Mouse (Mus musculus) kidney, postnatal 0 days (tissue): Measurements from ENCODE around the gene Kmt2d. TPM values are rescaled to one million over a fixed set of nuclear protein-coding genes. Genes with fewer than 3 reads are reported as not detected.

Source experiments
- ATAC-seq: fragments of 200-750 bp; cut with Nextera tagmentation; replicated peaks from 2 replicates; pipeline ENCODE4 v1.8.0; 2017; ENCODE audit warnings: low read depth, moderate number of reproducible peaks, moderate TSS enrichment, moderate library complexity; ENCODE audit not compliant: low FRiP score
- DNase-seq: peaks from one replicate; pipeline ENCODE4 v3.0.0-alpha.2; 2016; ENCODE audit warnings: low spot score
- H3K27ac ChIP-seq: fragments of 300-500 bp; sonication (generic); 2 replicates; pipeline ENCODE4 v1.5.1; 2014; ENCODE audit warnings: mild to moderate bottlenecking
- H3K27me3 ChIP-seq: fragments of 300-500 bp; sonication (generic); 2 replicates; pipeline ENCODE4 v1.6.1; 2014; ENCODE audit warnings: low read length, mixed read lengths; ENCODE audit not compliant: insufficient read depth
- H3K36me3 ChIP-seq: fragments of 300-500 bp; sonication (generic); 2 replicates; pipeline ENCODE4 v1.6.1; 2014; ENCODE audit warnings: low read length, mixed read lengths; ENCODE audit not compliant: insufficient read depth
- H3K4me1 ChIP-seq: fragments of 300-500 bp; sonication (generic); replicated peaks from 2 replicates; pipeline ENCODE4 v1.6.1; 2014; ENCODE audit warnings: antibody characterized with exemption, low read length, mixed read lengths; ENCODE audit not compliant: insufficient read depth
- H3K4me2 ChIP-seq: fragments of 300-500 bp; sonication (generic); 2 replicates; pipeline ENCODE4 v1.6.1; 2014; ENCODE audit warnings: mild to moderate bottlenecking, low read length, moderate library complexity, mixed read lengths
- H3K4me3 ChIP-seq: fragments of 300-500 bp; sonication (generic); replicated peaks from 2 replicates; pipeline ENCODE4 v1.5.1; 2014; ENCODE audit warnings: low read depth, low read length
- H3K9ac ChIP-seq: fragments of 300-500 bp; sonication (generic); 2 replicates; pipeline ENCODE4 v1.6.1; 2014; ENCODE audit warnings: low read depth, low read length
- H3K9me3 ChIP-seq: fragments of 300-500 bp; sonication (generic); replicated peaks from 2 replicates; pipeline ENCODE4 v1.6.1; 2016; ENCODE audit warnings: low read length, inconsistent platforms, mixed read lengths
- CTCF ChIP-seq: IDR thresholded peaks from 2 replicates; pipeline ENCODE4 v1.5.1; 2016; ENCODE audit warnings: antibody characterized with exemption, low read depth, mild to moderate bottlenecking, moderate library complexity
- WGBS: fragments of 180-500 bp; shearing (Covaris S2); extraction: QIAGEN DNeasy Blood & Tissue Kit; methylation state at CpG from one replicate; pipeline ENCODE4 v1.1.7; 2014; 5-methylcytosine and 5-hydroxymethylcytosine counted together
- polyA plus RNA-seq: library from polyadenylated mRNA; unstranded; fragments of >200 nt; fragmentation: Nextera tagmentation; extraction: Ambion mirVana; gene quantifications from 2 replicates; pipeline ENCODE4 v1.2.1, GENCODE M21; 2015

Gene Kmt2d
- polyA plus RNA-seq, 1 experiment from 2014 or later = 6.4 TPM

GRCm38 (mm10) chr15:98790761-98791160 lies 80.2 kb downstream of the Kmt2d start:
- peaks cover 80% of the 10 kb centered on the region for H3K27me3 ChIP-seq
- peak overlapping the region; percentile 35 for H3K4me2 ChIP-seq
- no peak for ATAC-seq
- DNase-seq = no peak
- no peak overlapping the region; the same call in 1 of the 2 replicates for H3K4me3 ChIP-seq
- no peak overlapping the region for H3K9ac ChIP-seq
- H3K4me1 ChIP-seq = peaks cover 20% of the 10 kb centered on the region
- TF ChIP-seq CTCF = no peak
- H3K36me3 ChIP-seq = no peaks in the 10 kb centered on the region
- no peak overlapping the region for H3K27ac ChIP-seq
- under 1% methylated on average over 23 of the region's 23 CpGs for WGBS
- H3K9me3 ChIP-seq = no peaks in the 10 kb centered on the region

- 3% methylated on average over 49 of the region's 51 CpGs for WGBS
- H3K4me3 ChIP-seq = peak within 1 kb of the TSS; percentile 9; the same call in 1 of the 2 replicates
- peaks cover 75% of the 10 kb centered on the region for H3K27me3 ChIP-seq
- ATAC-seq (0 out of 2 replicates have a peak, but pooled peaks have one; percentile 22), DNase-seq (no peak)
- no peak within 1 kb of the TSS for H3K9ac ChIP-seq
- H3K4me1 ChIP-seq = peaks cover 20% of the 10 kb centered on the region
- H3K9me3 ChIP-seq = no peaks in the 10 kb centered on the region
- H3K27ac ChIP-seq = no peak within 1 kb of the TSS
- TF ChIP-seq CTCF = peak; percentile 72
- H3K4me2 ChIP-seq = peak within 1 kb of the TSS; percentile 35; the same call in 1 of the 2 replicates
- no peaks in the 10 kb centered on the region for H3K36me3 ChIP-seq
Observed at GRCm38 (mm10) chr15:98789661-98790535, 81.1 kb downstream of the Kmt2d start, which contains the start of gene Wnt1. Gene Wnt1, plus strand, starts transcription at chr15:98789857.

- Histone ChIP-seq H3K4me1 (peaks cover 20% of the 10 kb centered on the region), H3K36me3 (no peaks in the 10 kb centered on the region), H3K4me2 (peak overlapping the region; percentile 16; the same call in 1 of the 2 replicates), H3K9me3 (no peaks in the 10 kb centered on the region), H3K9ac (no peak overlapping the region), H3K27me3 (peaks cover 70% of the 10 kb centered on the region), H3K4me3 (no peak overlapping the region), H3K27ac (no peak overlapping the region)
- 0 out of 2 replicates have a peak, but pooled peaks have one; percentile 29 for ATAC-seq
- no peak for DNase-seq
- WGBS = 14% methylated on average over 24 of the region's 24 CpGs
- no peak for TF ChIP-seq CTCF
Observed at GRCm38 (mm10) chr15:98788972-98789660, 81.9 kb downstream of the Kmt2d start.

GRCm38 (mm10) chr15:98787930-98788329 lies 83.1 kb downstream of the Kmt2d start:
- Histone ChIP-seq H3K36me3 (no peaks in the 10 kb centered on the region), H3K4me2 (no peak overlapping the region), H3K27ac (no peak overlapping the region), H3K27me3 (peaks cover 58% of the 10 kb centered on the region), H3K9me3 (no peaks in the 10 kb centered on the region), H3K9ac (no peak overlapping the region), H3K4me3 (no peak overlapping the region), H3K4me1 (peaks cover 14% of the 10 kb centered on the region)
- WGBS = 31% methylated on average over 4 of the region's 4 CpGs
- DNase-seq = peak; percentile 62
- peak; percentile 72 for TF ChIP-seq CTCF
- no peak for ATAC-seq

- H3K4me2 ChIP-seq = no peak overlapping the region
- 44% methylated on average over 7 of the region's 7 CpGs for WGBS
- no peak overlapping the region for H3K4me3 ChIP-seq
- no peak overlapping the region for H3K9ac ChIP-seq
- ATAC-seq (no peak), DNase-seq (no peak)
- no peak overlapping the region for H3K27ac ChIP-seq
- no peaks in the 10 kb centered on the region for H3K9me3 ChIP-seq
- H3K27me3 ChIP-seq = peaks cover 41% of the 10 kb centered on the region
- H3K4me1 ChIP-seq = peaks cover 1% of the 10 kb centered on the region; the same call in 1 of the 2 replicates
- no peaks in the 10 kb centered on the region for H3K36me3 ChIP-seq
- TF ChIP-seq CTCF = peak; percentile 54; the same call in 1 of the 2 replicates
Observed at GRCm38 (mm10) chr15:98785744-98786143, 85.3 kb downstream of the Kmt2d start.

Other genes starting within 250 kb of the Kmt2d start
- 19.8 and 22.4 TPM in 2 replicates for gene Cacnb3, start 240.4 kb downstream of the Kmt2d start, polyA plus RNA-seq
- gene Ddx23, start 208.3 kb downstream of the Kmt2d start, polyA plus RNA-seq = 14.6 and 17.6 TPM in 2 replicates
- 0.50 and 0.66 TPM in 2 replicates for gene Rnd1, start 193.7 kb downstream of the Kmt2d start, polyA plus RNA-seq
- gene Ccdc65, start 163.0 kb downstream of the Kmt2d start, polyA plus RNA-seq = 0.74 and 0.75 TPM in 2 replicates
- gene Fkbp11, start 143.0 kb downstream of the Kmt2d start, polyA plus RNA-seq = 34.4 and 34.6 TPM in 2 replicates
- 39.0 and 39.6 TPM in 2 replicates for gene Arf3, start 108.0 kb downstream of the Kmt2d start, polyA plus RNA-seq
- gene Wnt10b, start 93.1 kb downstream of the Kmt2d start, polyA plus RNA-seq = not detected in 2 replicates
- not detected in 2 replicates for gene Wnt1, start 81.3 kb downstream of the Kmt2d start, polyA plus RNA-seq
- 4.4 and 6.1 TPM in 2 replicates for gene Ddn, start 61.7 kb downstream of the Kmt2d start, polyA plus RNA-seq
- gene Prkag1, start 39.7 kb downstream of the Kmt2d start, polyA plus RNA-seq = 83.1 and 94.5 TPM in 2 replicates
- gene Rhebl1, start 23.3 kb upstream of the Kmt2d start, polyA plus RNA-seq = 15.4 and 15.7 TPM in 2 replicates
- 2.6 and 2.9 TPM in 2 replicates for gene Dhh, start 27.3 kb upstream of the Kmt2d start, polyA plus RNA-seq
- gene Lmbr1l, start 47.0 kb upstream of the Kmt2d start, polyA plus RNA-seq = 11.6 and 13.0 TPM in 2 replicates
- gene Tuba1b, start 63.4 kb upstream of the Kmt2d start, polyA plus RNA-seq = 903 and 1,010 TPM in 2 replicates
- not detected in 2 replicates for gene Gm49450, start 82.3 kb upstream of the Kmt2d start, polyA plus RNA-seq
- gene Tuba1a, start 82.5 kb upstream of the Kmt2d start, polyA plus RNA-seq = 460 and 537 TPM in 2 replicates
- gene Tuba1c, start 158.7 kb upstream of the Kmt2d start, polyA plus RNA-seq = 170 and 178 TPM in 2 replicates
- 0.26 and 0.82 TPM in 2 replicates for gene Prph, start 184.0 kb upstream of the Kmt2d start, polyA plus RNA-seq
- 11.4 and 11.5 TPM in 2 replicates for gene Troap, start 203.4 kb upstream of the Kmt2d start, polyA plus RNA-seq
- 1.3 TPM in 2 replicates for gene C1ql4, start 216.6 kb upstream of the Kmt2d start, polyA plus RNA-seq
- 8.8 TPM in 2 replicates for gene Dnajc22, start 222.0 kb upstream of the Kmt2d start, polyA plus RNA-seq